Mouse (Mus musculus): Measurements from ENCODE around the gene Amot.

Amot gene

DNA sequence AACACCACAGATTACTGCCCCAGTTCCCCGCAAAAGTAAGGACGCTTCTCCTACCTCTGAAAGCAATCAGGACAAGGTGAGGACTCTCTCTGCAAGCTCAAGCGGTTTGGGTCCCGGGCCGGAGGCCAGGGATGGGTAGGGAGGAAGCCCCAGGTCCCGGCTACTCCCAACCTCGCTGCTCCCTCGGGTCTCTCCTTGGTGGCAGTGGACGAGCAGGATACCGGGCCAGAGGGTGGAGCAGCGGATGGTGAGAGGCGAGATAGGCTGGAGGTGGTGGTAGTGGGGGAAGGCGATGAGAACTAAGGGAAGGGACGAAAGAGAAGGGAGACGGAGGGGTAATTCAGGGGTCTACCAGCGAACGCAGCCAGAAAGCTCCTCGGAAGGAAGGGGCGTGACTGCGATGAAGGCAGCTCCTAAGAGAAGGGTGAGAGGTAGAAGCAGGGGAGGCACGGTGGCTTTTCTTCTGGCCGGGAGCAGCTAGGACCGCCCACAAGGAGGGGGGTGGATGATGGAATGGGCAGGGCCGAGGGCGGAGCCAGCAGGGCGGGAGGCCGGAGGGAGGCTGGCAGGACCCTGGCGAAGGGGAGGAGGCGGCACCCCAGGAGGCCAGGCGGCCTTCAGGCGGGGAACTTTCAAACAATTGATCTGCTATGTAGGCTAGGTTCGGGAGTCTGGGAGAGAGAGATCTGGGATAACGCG lies at the start of gene Amot:
Gene Amot, minus strand, starts transcription at position 465 of the 699 bp plus-strand sequence.
- peak; percentile 69 for DNase-seq (ENCODE audit: low spot score)

GRCm38 (mm10) chrX:145545060-145545459 lies 40.1 kb upstream of the Amot start:
- no peak for DNase-seq (ENCODE audit: low spot score)

- DNase-seq (ENCODE audit: low spot score): no peak
Measured at GRCm38 (mm10) chrX:145543602-145544490, 38.9 kb upstream of the Amot start.

GRCm38 (mm10) chrX:145541050-145541449 lies 36.1 kb upstream of the Amot start:
- no peak for DNase-seq (ENCODE audit: low spot score)

- DNase-seq (ENCODE audit: low spot score): no peak
Measured at GRCm38 (mm10) chrX:145540321-145540720, 35.3 kb upstream of the Amot start.

- DNase-seq (ENCODE audit: low spot score): no peak
Measured at GRCm38 (mm10) chrX:145529602-145530001, 24.6 kb upstream of the Amot start.

DNA sequence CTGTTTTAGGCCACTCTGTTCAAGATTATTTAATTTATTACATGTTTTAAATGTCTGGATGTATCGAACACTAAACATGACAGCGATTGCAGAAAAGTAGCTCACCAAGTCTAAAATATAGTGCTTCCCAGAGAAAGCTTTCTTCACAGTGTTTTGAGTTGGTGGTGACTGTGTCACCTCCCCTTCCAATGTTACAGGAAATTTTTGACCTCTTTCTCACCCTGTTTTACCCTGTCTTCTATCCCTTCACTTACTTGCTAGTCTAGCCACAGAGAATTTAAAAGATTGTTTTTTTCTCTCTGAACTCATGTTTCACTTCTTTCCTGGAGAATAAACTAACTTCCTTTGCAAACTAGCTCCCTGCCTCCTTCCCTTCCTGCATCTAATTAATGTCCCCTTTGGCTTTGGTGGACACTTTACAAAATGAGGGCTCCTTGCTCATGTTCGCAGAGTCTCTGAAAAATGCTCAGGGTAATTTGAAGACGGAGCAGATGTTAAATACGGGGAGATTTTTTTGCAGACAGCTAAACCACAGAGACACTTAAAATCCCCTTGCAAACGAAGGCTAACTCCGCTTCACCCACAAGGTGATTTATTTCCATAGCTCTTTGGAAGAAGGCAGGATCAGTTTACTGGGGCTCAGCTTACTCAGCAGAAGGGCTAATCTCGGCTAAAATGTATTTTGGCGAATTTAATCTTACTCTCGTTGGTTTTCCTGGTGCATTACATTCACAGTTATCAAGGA lies 11.5 kb upstream of the Amot start:
- no peak for DNase-seq (ENCODE audit: low spot score)

GRCm38 (mm10) chrX:145515498-145516158 lies 10.6 kb upstream of the Amot start:
- no peak for DNase-seq (ENCODE audit: low spot score)

GRCm38 (mm10) chrX:145510675-145511074 lies 5.7 kb upstream of the Amot start:
- DNase-seq (ENCODE audit: low spot score): no peak

GRCm38 (mm10) chrX:145505457-145506201 lies 648 bp upstream of the Amot start:
- peak; percentile 33 for DNase-seq (ENCODE audit: low spot score)

GRCm38 (mm10) chrX:145501666-145502355 lies 3.2 kb downstream of the Amot start:
- DNase-seq (ENCODE audit: low spot score): no peak

DNA sequence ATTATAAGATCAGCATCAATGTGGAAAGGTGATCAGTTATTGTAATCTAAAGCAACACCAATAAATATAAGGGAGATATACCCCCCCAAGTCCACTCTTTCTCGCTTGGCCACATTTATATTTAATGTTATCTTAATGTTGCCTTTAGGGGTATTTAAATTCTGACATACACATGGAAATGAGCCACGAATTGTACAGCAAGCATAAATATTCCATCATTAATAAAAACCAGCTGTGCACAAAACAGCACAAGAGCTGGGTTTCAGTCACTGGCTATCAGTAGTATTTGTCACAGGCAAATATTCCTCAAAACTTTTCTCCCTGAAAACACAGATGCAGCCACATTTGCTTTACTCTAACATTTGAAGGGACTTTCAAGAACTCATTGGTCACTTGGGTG lies 5.9 kb downstream of the Amot start:
- DNase-seq (ENCODE audit: low spot score): no peak

DNA sequence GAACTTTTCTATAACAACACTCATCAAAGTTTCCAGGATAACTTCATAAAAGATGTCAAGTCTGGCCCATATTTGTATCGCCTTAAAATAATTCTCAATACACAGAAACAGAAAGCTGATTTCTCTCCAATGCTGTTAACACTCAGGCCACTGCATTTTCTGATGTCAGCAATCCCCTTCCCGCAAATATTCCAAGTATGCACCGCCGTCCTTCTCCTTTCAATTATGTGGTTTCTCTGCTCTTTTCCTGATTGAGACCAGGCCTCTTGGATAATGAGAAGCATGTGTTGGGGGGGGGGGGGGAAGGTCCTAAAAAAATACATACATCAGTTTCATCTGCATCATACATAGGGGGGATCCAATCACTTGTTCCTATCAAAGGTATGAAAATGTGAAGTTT lies 6.3 kb downstream of the Amot start:
- DNase-seq (ENCODE audit: low spot score): no peak

GRCm38 (mm10) chrX:145497486-145497885 lies 7.5 kb downstream of the Amot start:
- peak; percentile 5 for DNase-seq (ENCODE audit: low spot score)

DNA sequence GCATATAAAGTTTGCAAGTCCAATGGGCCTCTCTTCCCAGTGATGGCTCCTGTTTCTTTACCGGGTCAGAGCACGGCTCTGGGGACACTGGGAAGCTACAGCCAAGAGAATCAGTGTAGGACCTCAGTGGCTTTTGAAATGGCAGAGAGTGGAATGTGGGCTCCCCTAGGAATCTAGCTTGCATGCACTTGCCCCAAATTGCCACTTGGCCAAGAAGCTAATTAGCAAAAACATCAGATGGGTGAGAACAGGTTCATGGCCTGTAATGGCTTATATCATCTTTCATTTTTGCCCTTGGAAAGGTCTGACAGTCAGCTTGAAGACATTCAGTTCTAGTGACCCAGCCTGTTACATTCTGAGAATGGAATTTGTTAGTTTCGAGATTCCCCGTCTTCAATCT lies 9.6 kb downstream of the Amot start:
- DNase-seq (ENCODE audit: low spot score): no peak

- no peak for DNase-seq (ENCODE audit: low spot score)
Measured at GRCm38 (mm10) chrX:145490821-145491220, 14.2 kb downstream of the Amot start.

DNA sequence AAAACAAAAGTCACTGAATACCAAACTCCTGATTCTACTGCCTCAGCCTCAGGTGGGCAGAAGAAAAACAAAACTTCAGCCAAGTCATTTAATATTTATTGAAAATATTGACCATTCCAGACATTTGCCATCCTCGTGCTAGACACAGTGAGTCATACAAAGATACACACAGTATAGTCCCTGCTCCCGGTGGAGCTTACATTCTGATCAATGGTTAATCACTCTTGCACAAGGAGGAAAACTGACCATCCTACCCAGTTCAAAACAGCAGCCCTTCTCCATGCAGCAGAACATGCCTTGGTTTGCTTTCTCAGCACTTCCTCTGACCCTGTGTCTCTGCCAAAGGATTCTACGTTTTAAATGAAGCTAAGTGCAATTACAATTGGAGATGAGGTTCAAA lies 14.6 kb downstream of the Amot start:
- DNase-seq (ENCODE audit: low spot score): no peak

GRCm38 (mm10) chrX:145489950-145490349 lies 15.0 kb downstream of the Amot start:
- DNase-seq (ENCODE audit: low spot score): no peak

DNA sequence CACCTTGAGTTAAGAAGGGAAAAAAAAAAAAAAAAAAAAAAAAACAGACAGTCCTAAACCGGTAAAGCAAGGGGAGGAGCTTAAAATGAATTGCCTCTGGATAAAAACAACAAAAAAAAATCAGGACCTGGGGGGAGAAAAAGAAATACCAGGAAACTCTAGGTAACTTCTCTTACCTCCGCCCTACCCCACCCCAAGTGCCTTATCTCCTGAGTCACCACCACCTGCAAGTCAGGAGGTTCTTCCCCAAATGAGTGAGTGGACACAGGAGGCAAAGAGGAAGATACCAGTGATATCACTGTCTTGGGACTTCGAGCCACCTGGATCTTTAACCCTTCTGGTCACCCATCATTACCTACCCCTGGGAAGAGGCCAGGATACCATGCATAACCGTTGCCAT lies 19.5 kb downstream of the Amot start:
- no peak for DNase-seq (ENCODE audit: low spot score)

DNA sequence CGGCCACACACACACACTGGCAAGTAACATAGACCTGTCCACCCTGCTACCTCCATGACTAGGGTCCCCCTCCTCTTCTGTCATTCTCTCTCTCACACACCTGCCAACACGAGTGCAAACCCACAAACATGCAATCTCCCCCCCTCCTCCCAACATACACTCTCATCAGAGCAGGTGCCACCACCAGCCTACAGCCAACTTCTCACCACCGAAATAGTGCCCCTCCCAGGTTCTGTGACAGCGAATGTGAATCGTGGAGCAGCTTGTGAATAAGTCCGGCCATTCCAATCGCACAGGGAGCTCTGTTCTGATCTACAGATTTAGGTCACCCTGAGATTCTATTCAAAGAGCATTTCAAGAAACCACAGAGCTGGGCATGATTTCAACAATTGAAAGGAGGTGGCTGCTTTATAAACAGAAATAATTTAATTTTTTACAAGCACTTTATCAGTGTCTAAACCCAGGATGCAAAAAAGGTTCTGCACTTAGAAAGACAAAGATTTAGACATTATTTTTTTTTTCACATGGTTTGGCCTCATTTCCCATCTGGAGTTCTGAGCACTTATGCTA lies 21.4 kb downstream of the Amot start:
- DNase-seq (ENCODE audit: low spot score): no peak

Data from urinary bladder, postnatal 25 days (tissue).